Mouse (Mus musculus) thymus, adult 2 months (tissue): ENCODE data around the gene Syt3. TPM values are rescaled to one million over a fixed set of nuclear protein-coding genes. Genes with fewer than 3 reads are reported as not detected.

Experiments
- DNase-seq: peaks from one replicate; pipeline ENCODE4 v3.0.0; 2021
- H3K27ac ChIP-seq: fragments of 200-500 bp; 2 replicates; pipeline ENCODE4 v1.5.1; 2012; ENCODE audit warnings: low read length, control low read depth; ENCODE audit not compliant: control insufficient read depth, insufficient read depth
- H3K27me3 ChIP-seq: fragments of 200-500 bp; 2 replicates; pipeline ENCODE4 v1.6.1; 2012; ENCODE audit warnings: mild to moderate bottlenecking, low read length, moderate library complexity, mixed read lengths; ENCODE audit not compliant: control insufficient read depth, insufficient read depth
- H3K36me3 ChIP-seq: fragments of 200-500 bp; 2 replicates; pipeline ENCODE4 v1.6.1; 2012; ENCODE audit warnings: mild to moderate bottlenecking, low read length, moderate library complexity; ENCODE audit not compliant: control insufficient read depth, insufficient read depth
- H3K4me1 ChIP-seq: fragments of 200-500 bp; replicated peaks from 2 replicates; pipeline ENCODE4 v1.6.1; 2012; ENCODE audit warnings: low read length; ENCODE audit not compliant: control insufficient read depth, insufficient read depth
- H3K4me3 ChIP-seq: fragments of 200-500 bp; 2 replicates; pipeline ENCODE4 v1.5.1; 2012; ENCODE audit warnings: mild to moderate bottlenecking, low read length, control low read depth, moderate library complexity; ENCODE audit not compliant: control insufficient read depth, insufficient read depth
- CTCF ChIP-seq: fragments of 200-500 bp; IDR thresholded peaks from 2 replicates; pipeline ENCODE4 v1.5.1; 2012; ENCODE audit warnings: mild to moderate bottlenecking, control low read depth, low read length, moderate library complexity, borderline replicate concordance; ENCODE audit not compliant: control insufficient read depth, poor library complexity, insufficient read depth; ENCODE audit errors: extremely low read depth
- POLR2A ChIP-seq: fragments of 200-500 bp; IDR thresholded peaks from 2 replicates; pipeline ENCODE4 v1.6.1; 2012; ENCODE audit warnings: mild to moderate bottlenecking, low read length, control low read depth, moderate library complexity; ENCODE audit not compliant: control insufficient read depth, poor library complexity, insufficient read depth; ENCODE audit errors: extremely low read depth
- WGBS: fragments of 180-500 bp; shearing (Covaris S2); methylation state at CpG from one replicate; pipeline ENCODE4 v1.1.7; 2018; 5-methylcytosine and 5-hydroxymethylcytosine counted together
- polyA plus RNA-seq: library from polyadenylated mRNA; depleted of rRNA; stranded (reverse); fragments of >200 nt; gene quantifications from 2 replicates; pipeline ENCODE4 v1.2.3, GENCODE M21; 2012

Syt3 gene
- polyA plus RNA-seq, 1 experiment = 2.7 TPM

DNA sequence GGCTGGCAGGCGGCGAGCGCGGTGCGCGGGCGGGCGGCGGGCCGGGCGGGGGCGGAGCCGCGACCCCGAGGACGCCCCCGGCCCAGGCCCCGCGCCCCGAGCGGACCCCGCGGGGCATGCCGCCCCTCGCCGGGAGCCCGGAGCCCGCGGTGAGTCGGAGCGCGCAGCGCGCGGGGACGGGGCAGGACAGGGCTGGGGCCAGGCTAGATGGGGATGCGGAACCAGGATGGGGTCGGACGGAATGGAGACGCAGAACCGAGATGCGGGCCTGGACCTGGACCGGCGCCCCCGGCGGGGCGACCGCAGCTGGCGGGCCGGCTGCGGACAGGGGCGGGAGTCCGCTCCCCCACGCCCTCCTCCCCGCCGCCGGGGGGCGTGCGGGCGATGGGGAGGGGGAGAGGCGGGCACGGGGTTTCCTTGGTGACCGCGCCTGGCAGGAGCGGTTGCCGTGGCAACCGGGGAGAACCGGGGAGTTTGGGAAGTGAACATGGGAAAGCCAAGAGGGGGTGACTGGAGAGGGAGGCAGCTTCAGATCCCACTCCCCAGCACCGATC is 45.1 kb downstream of the Syt3 start, which contains the start of gene Lrrc4b:
Gene Lrrc4b, plus strand, starts transcription at position 51 of the 554 bp plus-strand sequence.
- WGBS = 3% methylated on average over 67 of the region's 69 CpGs
- peaks cover 10% of the 10 kb centered on the region; the same call in 1 of the 2 replicates for H3K27me3 ChIP-seq
- no peak within 1 kb of the TSS for H3K27ac ChIP-seq
- no peaks in the 10 kb centered on the region for H3K36me3 ChIP-seq
- no peak for DNase-seq
- TF ChIP-seq POLR2A (no peak), CTCF (no peak)
- no peak within 1 kb of the TSS for H3K4me3 ChIP-seq
- no peaks in the 10 kb centered on the region for H3K4me1 ChIP-seq

DNA sequence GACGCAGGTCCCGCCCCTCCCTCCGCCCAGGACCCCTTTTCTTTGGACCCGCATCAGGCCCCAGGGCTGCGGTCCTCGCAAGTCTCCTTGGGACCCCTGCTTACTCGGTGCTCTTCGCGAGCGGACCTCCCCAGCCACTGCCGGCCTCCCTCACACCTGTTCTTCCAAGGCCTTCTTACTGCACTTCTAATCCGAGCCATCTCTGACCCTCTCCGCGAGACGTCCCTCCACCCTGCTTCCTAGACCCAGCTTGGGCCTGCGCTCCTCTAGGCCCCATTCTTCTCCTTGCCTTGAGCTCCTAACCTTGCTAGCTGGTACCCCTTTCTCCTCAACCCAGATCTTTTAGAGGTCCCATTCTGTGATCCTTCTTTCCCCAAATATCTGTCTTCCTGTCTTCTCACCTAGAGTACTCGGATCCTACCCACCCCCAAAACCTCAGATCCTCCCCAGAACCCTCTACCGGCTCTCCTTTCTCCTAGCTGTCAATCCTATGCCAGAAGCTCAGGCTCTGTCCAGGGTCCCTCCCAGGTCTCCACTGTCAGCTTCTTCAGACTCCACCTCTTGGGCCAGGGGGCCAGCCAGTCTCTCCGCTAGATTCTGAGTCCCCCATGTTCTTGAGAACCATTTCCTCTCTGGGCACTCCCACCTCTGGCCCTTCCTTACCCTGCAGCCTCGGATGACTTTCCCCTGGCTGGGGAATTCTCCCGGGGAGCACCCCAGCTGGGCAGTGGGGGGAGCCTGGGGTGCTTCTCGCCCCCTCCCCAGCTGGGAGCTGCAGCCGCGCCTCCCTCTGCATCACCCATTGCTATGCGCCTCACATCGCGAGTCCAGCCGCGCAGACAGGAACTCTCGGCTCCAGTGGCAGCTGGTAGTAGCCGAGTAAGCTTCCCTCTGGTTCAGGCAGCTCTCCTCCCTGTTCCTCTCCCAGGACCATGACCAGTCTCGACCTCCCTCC is 45.9 kb downstream of the Syt3 start:
- DNase-seq = no peak
- Histone ChIP-seq H3K4me1 (no peaks in the 10 kb centered on the region), H3K27me3 (peaks cover 10% of the 10 kb centered on the region; the same call in 1 of the 2 replicates), H3K4me3 (no peak overlapping the region), H3K27ac (no peak overlapping the region), H3K36me3 (no peaks in the 10 kb centered on the region)
- no peak for TF ChIP-seq CTCF
- TF ChIP-seq POLR2A = no peak
- WGBS = 17% methylated on average over 31 of the region's 32 CpGs

DNA sequence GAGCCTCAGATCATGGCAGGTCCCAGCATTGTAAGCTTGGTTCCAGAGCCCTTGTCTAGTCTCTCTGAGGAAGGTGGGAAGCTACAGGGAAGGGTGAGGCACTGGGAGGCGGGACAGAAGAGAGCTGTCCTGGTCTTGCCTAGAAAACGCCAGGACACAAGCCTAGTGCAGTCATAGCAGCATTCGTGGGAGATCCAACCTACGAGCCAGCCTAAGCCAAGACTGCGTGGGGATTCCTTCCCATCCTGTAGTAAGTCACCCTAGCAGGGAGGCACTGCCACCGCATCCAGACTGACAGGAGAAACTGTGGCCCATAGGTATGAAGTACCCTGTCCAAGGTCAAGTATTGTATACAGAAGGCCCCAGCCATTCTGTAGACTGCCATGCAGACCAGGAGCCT is 48.6 kb downstream of the Syt3 start:
- DNase-seq = no peak
- H3K36me3 ChIP-seq = no peaks in the 10 kb centered on the region
- 85% methylated on average over 6 of the region's 6 CpGs for WGBS
- no peak overlapping the region for H3K4me3 ChIP-seq
- H3K27me3 ChIP-seq = peaks cover 10% of the 10 kb centered on the region; the same call in 1 of the 2 replicates
- TF ChIP-seq POLR2A = no peak
- no peak for TF ChIP-seq CTCF
- no peaks in the 10 kb centered on the region for H3K4me1 ChIP-seq
- no peak overlapping the region for H3K27ac ChIP-seq

DNA sequence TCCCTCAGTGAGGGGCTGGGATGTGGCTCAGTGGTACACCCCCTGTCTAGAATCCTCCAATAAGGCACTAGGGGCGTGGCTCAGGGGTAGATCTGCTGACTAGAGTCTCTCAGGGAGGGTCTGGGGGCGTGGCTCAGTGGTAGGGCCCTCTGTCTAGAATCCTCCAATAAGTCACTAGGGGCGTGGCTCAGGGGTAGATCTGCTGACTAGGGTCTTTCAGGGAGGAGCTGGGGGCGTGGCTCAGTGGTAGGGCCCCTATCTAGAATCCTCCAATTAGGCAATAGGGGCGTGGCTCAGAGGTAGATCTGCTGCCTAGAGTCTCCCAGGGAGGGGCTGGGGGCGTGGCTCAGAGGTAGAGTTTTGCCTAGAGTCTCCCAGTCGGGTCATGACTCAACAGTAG is 49.5 kb downstream of the Syt3 start:
- Histone ChIP-seq H3K27me3 (peaks cover 3% of the 10 kb centered on the region; the same call in 1 of the 2 replicates), H3K4me3 (no peak overlapping the region), H3K27ac (no peak overlapping the region), H3K36me3 (no peaks in the 10 kb centered on the region), H3K4me1 (no peaks in the 10 kb centered on the region)
- no peak for DNase-seq
- 15% methylated on average over 7 of the region's 7 CpGs for WGBS
- TF ChIP-seq CTCF = no peak
- no peak for TF ChIP-seq POLR2A

DNA sequence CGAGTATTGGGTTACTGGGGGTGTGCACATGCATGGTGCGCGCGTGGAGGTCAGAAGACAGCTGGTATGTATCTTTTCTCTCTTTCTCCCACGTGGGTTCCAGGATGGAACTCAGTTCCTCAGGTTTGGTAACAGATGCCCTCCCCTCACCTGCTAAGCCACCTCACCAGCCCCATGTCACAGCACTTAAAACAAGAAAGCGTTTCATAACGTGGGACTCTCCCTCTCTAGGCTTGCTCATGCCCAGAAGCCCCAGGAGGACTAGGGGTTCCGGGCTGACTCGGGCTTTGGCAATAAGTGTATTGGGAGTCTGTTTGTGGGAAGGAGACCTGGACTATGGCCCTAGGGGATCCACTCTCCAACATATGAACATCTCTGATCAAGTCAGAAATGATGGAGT is 50.2 kb downstream of the Syt3 start:
- TF ChIP-seq CTCF (no peak), POLR2A (no peak)
- Histone ChIP-seq H3K27ac (no peak overlapping the region), H3K36me3 (no peaks in the 10 kb centered on the region), H3K27me3 (peaks cover 3% of the 10 kb centered on the region; the same call in 1 of the 2 replicates), H3K4me1 (no peaks in the 10 kb centered on the region), H3K4me3 (no peak overlapping the region)
- no peak for DNase-seq
- WGBS = 72% methylated on average over 9 of the region's 9 CpGs

DNA sequence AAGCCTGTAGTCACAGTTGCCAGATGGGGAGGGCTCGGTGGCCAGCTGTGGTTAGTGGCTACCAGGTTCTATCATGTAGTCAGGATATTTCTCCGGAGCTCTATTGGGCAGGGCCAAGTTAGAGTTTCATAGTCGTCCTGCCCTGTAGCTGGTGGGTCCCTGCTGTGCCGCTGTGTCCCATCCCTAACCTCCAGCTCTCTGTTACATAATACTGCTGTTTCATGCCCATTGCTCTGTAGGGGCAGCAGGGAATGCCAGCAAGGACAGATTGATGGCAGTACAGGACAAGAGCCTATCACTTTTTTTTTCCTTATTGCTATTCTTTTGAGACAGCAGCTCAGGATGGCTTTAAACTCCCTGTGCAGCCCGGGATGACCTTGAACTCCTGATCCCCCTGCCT is 51.9 kb downstream of the Syt3 start:
- H3K36me3 ChIP-seq = no peaks in the 10 kb centered on the region
- no peak overlapping the region for H3K4me3 ChIP-seq
- no peaks in the 10 kb centered on the region; the same call in 1 of the 2 replicates for H3K27me3 ChIP-seq
- H3K4me1 ChIP-seq = no peaks in the 10 kb centered on the region
- no peak for TF ChIP-seq CTCF
- TF ChIP-seq POLR2A = no peak
- WGBS = 70% methylated on average over 5 of the region's 5 CpGs
- no peak for DNase-seq
- no peak overlapping the region for H3K27ac ChIP-seq
